Mouse (Mus musculus) forebrain, postnatal 0 days (tissue): ENCODE results near the gene Zfp599. TPM values are rescaled to one million over a fixed set of nuclear protein-coding genes. Genes with fewer than 3 reads are reported as not detected.
"Not testable (repeated sequence)": the region's sequence is repeated elsewhere in the genome, so short reads cannot be mapped to it uniquely, and the experiment has no call there.

Source experiments
- ATAC-seq: fragments of 200-750 bp; cut with Nextera tagmentation; 2 replicates; pipeline ENCODE4 v1.8.0; 2017; ENCODE audit warnings: mild to moderate bottlenecking, moderate library complexity
- DNase-seq: peaks from one replicate; pipeline ENCODE4 v3.0.0-alpha.2; 2015
- H3K27ac ChIP-seq: fragments of 300-500 bp; sonication (generic); 2 replicates; pipeline ENCODE4 v1.5.1; 2014; ENCODE audit warnings: low read depth, mild to moderate bottlenecking, antibody characterized with exemption, low read length, moderate library complexity, mixed read lengths
- H3K27me3 ChIP-seq: fragments of 300-500 bp; sonication (generic); 2 replicates; pipeline ENCODE4 v1.6.1; 2014; ENCODE audit warnings: mild to moderate bottlenecking, low read length, mixed read lengths; ENCODE audit not compliant: insufficient read depth
- H3K36me3 ChIP-seq: fragments of 300-500 bp; sonication (generic); 2 replicates; pipeline ENCODE4 v1.6.1; 2014; ENCODE audit warnings: mild to moderate bottlenecking, moderate library complexity; ENCODE audit not compliant: insufficient read depth
- H3K4me1 ChIP-seq: fragments of 300-500 bp; sonication (generic); 2 replicates; pipeline ENCODE4 v1.6.1; 2014; ENCODE audit warnings: antibody characterized with exemption; ENCODE audit not compliant: insufficient read depth
- H3K4me2 ChIP-seq: fragments of 300-500 bp; sonication (generic); 2 replicates; pipeline ENCODE4 v1.6.1; 2014; ENCODE audit warnings: low read depth, mild to moderate bottlenecking, moderate library complexity
- H3K4me3 ChIP-seq: fragments of 300-500 bp; sonication (generic); 2 replicates; pipeline ENCODE4 v1.5.1; 2014; ENCODE audit warnings: low read depth, low read length, mixed read lengths
- H3K9ac ChIP-seq: fragments of 300-500 bp; sonication (generic); 2 replicates; pipeline ENCODE4 v1.6.1; 2014; ENCODE audit warnings: mild to moderate bottlenecking
- H3K9me3 ChIP-seq: fragments of 300-500 bp; sonication (generic); 2 replicates; pipeline ENCODE4 v1.6.1; 2016; ENCODE audit warnings: low read length
- CTCF ChIP-seq: sonication (generic); IDR thresholded peaks from 2 replicates; pipeline ENCODE4 v1.5.1; 2016; ENCODE audit warnings: antibody characterized with exemption, control low read depth, low read depth
- WGBS: fragments of 180-500 bp; shearing (Covaris S2); extraction: QIAGEN DNeasy Blood & Tissue Kit; methylation state at CpG from one replicate; pipeline ENCODE4 v1.1.7; 2014; 5-methylcytosine and 5-hydroxymethylcytosine counted together
- polyA plus RNA-seq: library from polyadenylated mRNA; unstranded; fragments of >200 nt; fragmentation: Nextera tagmentation; extraction: Ambion mirVana; gene quantifications from 2 replicates; pipeline ENCODE4 v1.2.1, GENCODE M21; 2015
- total RNA-seq: library from RNA; depleted of rRNA; stranded (reverse); fragments of >200 nt; gene quantifications from 2 replicates; pipeline ENCODE4 v1.2.3, GENCODE M21; 2014; rRNA removed

Gene Zfp599
- total RNA-seq (7.6 and 7.9 TPM in 2 replicates), polyA plus RNA-seq (4.8 and 6.0 TPM in 2 replicates)

- 0 out of 2 replicates have a peak, but pooled peaks cover 7% of the 10 kb centered on the region for H3K9me3 ChIP-seq
- H3K27ac ChIP-seq, result no peak within 1 kb of the TSS
- no peak for TF ChIP-seq CTCF
- no peaks in the 10 kb centered on the region for H3K27me3 ChIP-seq
- H3K36me3 ChIP-seq, result peaks cover 4% of the 10 kb centered on the region; the same call in 1 of the 2 replicates
- DNase-seq (peak; percentile 77), ATAC-seq (peak; percentile 97)
- peak within 1 kb of the TSS; percentile 75 for H3K9ac ChIP-seq
- H3K4me1 ChIP-seq, result no peaks in the 10 kb centered on the region
- H3K4me2 ChIP-seq, result peak within 1 kb of the TSS; percentile 74
- WGBS, result under 1% methylated on average over 35 of the region's 35 CpGs
- H3K4me3 ChIP-seq, result peak within 1 kb of the TSS; percentile 54
These were observed at the start of gene Zfp599 for GRCm38 (mm10) chr9:22259184-22260091. TSS of gene Zfp599 (minus strand) at chr9:22259895.

DNA sequence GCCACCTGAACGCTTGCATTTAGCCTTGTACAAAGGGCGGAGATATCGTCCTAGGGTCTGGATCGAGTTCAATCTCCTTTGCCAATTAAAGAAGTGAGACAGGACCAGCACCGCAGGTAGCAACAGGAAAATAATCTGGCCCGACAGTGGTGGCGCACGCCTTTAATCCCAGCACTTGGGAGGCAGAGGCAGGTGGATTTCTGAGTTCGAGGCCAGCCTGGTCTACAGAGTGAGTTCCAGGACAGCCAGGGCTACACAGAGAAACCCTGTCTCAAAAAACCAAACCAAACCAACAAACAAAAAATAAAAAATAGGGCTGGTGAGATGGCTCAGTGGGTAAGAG, 48.2 kb upstream of the Zfp599 start:
- Histone ChIP-seq H3K4me3 (peak overlapping the region; percentile 91), H3K9ac (peak overlapping the region; percentile 99), H3K4me2 (peak overlapping the region; percentile 86), H3K27ac (peak overlapping the region; percentile 93), H3K36me3 (peaks cover 17% of the 10 kb centered on the region)
- DNase-seq, H3K4me1 ChIP-seq, H3K9me3 ChIP-seq, H3K27me3 ChIP-seq: not testable (repeated sequence)
- ATAC-seq, result peak; percentile 17; the same call in 1 of the 2 replicates
- 9% methylated on average over 9 of the region's 9 CpGs for WGBS

- Histone ChIP-seq H3K9ac (peak within 1 kb of the TSS; percentile 99), H3K4me1 (peaks cover 7% of the 10 kb centered on the region; the same call in 1 of the 2 replicates), H3K4me3 (peak within 1 kb of the TSS; percentile 91), H3K27me3 (no peaks in the 10 kb centered on the region), H3K36me3 (peaks cover 21% of the 10 kb centered on the region), H3K9me3 (peaks cover 10% of the 10 kb centered on the region; the same call in 1 of the 2 replicates), H3K4me2 (peak within 1 kb of the TSS; percentile 86), H3K27ac (peak within 1 kb of the TSS; percentile 93)
- under 1% methylated on average over 56 of the region's 56 CpGs for WGBS
- ATAC-seq (peak; percentile 100), DNase-seq (peak; percentile 97)
- TF ChIP-seq CTCF, result no peak
These were observed 47.6 kb upstream of the Zfp599 start, which contains the start of gene Zfp810 for GRCm38 (mm10) chr9:22307156-22307919. TSS of gene Zfp810 (minus strand) at chr9:22307648.

DNA sequence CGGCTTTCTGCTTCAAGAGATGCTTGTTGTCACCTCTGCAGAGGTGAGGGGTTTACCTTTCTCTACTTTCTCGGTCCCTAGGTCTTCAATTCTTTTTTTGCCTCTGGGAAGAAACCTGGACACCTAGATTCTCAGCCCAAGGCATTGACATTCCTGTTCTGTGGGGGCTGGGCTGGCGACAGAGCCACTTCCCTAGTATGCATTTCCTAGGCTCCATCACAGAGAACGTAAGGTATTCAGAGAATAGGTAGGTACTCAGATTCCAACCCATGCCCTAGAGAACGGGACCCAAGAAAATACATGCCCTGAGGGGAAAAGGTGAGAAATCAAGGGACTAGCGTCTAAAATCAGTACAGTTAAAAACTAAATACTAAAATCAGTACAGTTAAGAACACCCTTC, 47.0 kb upstream of the Zfp599 start:
- Histone ChIP-seq H3K9me3 (peaks cover 10% of the 10 kb centered on the region; the same call in 1 of the 2 replicates), H3K4me3 (peak overlapping the region; percentile 91), H3K27ac (peak overlapping the region; percentile 93), H3K4me2 (peak overlapping the region; percentile 86), H3K4me1 (peaks cover 7% of the 10 kb centered on the region; the same call in 1 of the 2 replicates), H3K9ac (peak overlapping the region; percentile 99), H3K27me3 (no peaks in the 10 kb centered on the region), H3K36me3 (peaks cover 22% of the 10 kb centered on the region)
- DNase-seq (peak; percentile 68), ATAC-seq (no peak)
- 18% methylated on average over 6 of the region's 6 CpGs for WGBS
- TF ChIP-seq CTCF, result no peak

- no peak for ATAC-seq
These were observed 42.5 kb upstream of the Zfp599 start for GRCm38 (mm10) chr9:22302199-22302598.

GRCm38 (mm10) chr9:22278733-22279132, 19.0 kb upstream of the Zfp599 start:
- 99% methylated on average over 4 of the region's 4 CpGs for WGBS
- no peak for ATAC-seq
- H3K4me2 ChIP-seq, result no peak overlapping the region

More at GRCm38 (mm10) chr9:22302199-22302598, 42.5 kb upstream of the Zfp599 start:
- WGBS, result 97% methylated on average over 1 of the region's 1 CpGs
- Histone ChIP-seq H3K9ac (no peak overlapping the region), H3K36me3 (peaks cover 50% of the 10 kb centered on the region), H3K9me3 (peaks cover 10% of the 10 kb centered on the region; the same call in 1 of the 2 replicates), H3K27me3 (no peaks in the 10 kb centered on the region), H3K4me1 (peaks cover 7% of the 10 kb centered on the region; the same call in 1 of the 2 replicates), H3K27ac (no peak overlapping the region), H3K4me2 (no peak overlapping the region), H3K4me3 (no peak overlapping the region)
- no peak for TF ChIP-seq CTCF
- DNase-seq, result no peak

More at GRCm38 (mm10) chr9:22278733-22279132, 19.0 kb upstream of the Zfp599 start:
- Histone ChIP-seq H3K36me3 (peaks cover 68% of the 10 kb centered on the region), H3K9me3 (peaks cover 43% of the 10 kb centered on the region), H3K4me1 (no peaks in the 10 kb centered on the region), H3K4me3 (no peak overlapping the region), H3K27ac (no peak overlapping the region), H3K9ac (no peak overlapping the region), H3K27me3 (no peaks in the 10 kb centered on the region)
- no peak for TF ChIP-seq CTCF
- peak; percentile 19 for DNase-seq
